Mouse (Mus musculus) olfactory bulb, adult 2 months (tissue): ENCODE measurements around the gene Jup. TPM values are rescaled to one million over a fixed set of nuclear protein-coding genes. Genes with fewer than 3 reads are reported as not detected.

Source experiments
- H3K27ac ChIP-seq: fragments of 200-500 bp; 2 replicates; pipeline ENCODE4 v1.5.1; 2012; ENCODE audit warnings: low read depth, low read length; ENCODE audit not compliant: insufficient read depth
- H3K4me1 ChIP-seq: fragments of 200-500 bp; 2 replicates; pipeline ENCODE4 v1.6.1; 2012; ENCODE audit warnings: low read length; ENCODE audit not compliant: control insufficient read depth, insufficient read depth
- H3K4me3 ChIP-seq: fragments of 200-500 bp; 2 replicates; pipeline ENCODE4 v1.5.1; 2012; ENCODE audit warnings: mild to moderate bottlenecking, low read depth, low read length, moderate library complexity; ENCODE audit not compliant: insufficient read depth
- CTCF ChIP-seq: fragments of 200-500 bp; IDR thresholded peaks from 2 replicates; pipeline ENCODE4 v1.5.1; 2012; ENCODE audit warnings: low read depth, mild to moderate bottlenecking, low read length, moderate library complexity; ENCODE audit not compliant: insufficient read depth
- POLR2A ChIP-seq: fragments of 200-500 bp; IDR thresholded peaks from 2 replicates; pipeline ENCODE4 v1.6.1; 2012; ENCODE audit warnings: mild to moderate bottlenecking, low read depth, low read length, moderate library complexity; ENCODE audit not compliant: insufficient read depth
- WGBS: fragments of 180-500 bp; shearing (Covaris S2); methylation state at CpG from one replicate; pipeline ENCODE4 v1.1.7; 2018; 5-methylcytosine and 5-hydroxymethylcytosine counted together
- polyA plus RNA-seq: library from polyadenylated mRNA; stranded (reverse); fragments of >200 nt; gene quantifications from 2 replicates; pipeline ENCODE4 v1.2.4, GENCODE M21; 2012; ENCODE audit warnings: low replicate concordance; ENCODE audit not compliant: missing spikeins, insufficient read depth, insufficient read length

Gene Jup
- polyA plus RNA-seq, 1 experiment: not detected

GRCm38 (mm10) chr11:100320172-100320630, 77.4 kb downstream of the Jup start:
- H3K27ac ChIP-seq: peak overlapping the region; percentile 90
- TF ChIP-seq POLR2A: peak; percentile 89
- no peak for TF ChIP-seq CTCF
- WGBS: under 1% methylated on average over 40 of the region's 40 CpGs

GRCm38 (mm10) chr11:100319492-100320171, 77.9 kb downstream of the Jup start, which contains the start of gene Eif1:
Eif1 (plus strand) TSS chr11:100319885.
- Histone ChIP-seq H3K4me3 (peak within 1 kb of the TSS; percentile 81), H3K27ac (peak within 1 kb of the TSS; percentile 90), H3K4me1 (peaks cover 8% of the 10 kb centered on the region)
- WGBS: under 1% methylated on average over 57 of the region's 58 CpGs
- no peak; the same call in 1 of the 2 replicates for TF ChIP-seq POLR2A
- no peak for TF ChIP-seq CTCF

More at GRCm38 (mm10) chr11:100320172-100320630, 77.4 kb downstream of the Jup start:
- Histone ChIP-seq H3K4me1 (peaks cover 8% of the 10 kb centered on the region), H3K4me3 (peak overlapping the region; percentile 81)

Other genes starting within 250 kb of the Jup start
- not detected in 2 replicates for gene Krt19, start 249.1 kb downstream of the Jup start, polyA plus RNA-seq
- gene Krt9, start 204.5 kb downstream of the Jup start, polyA plus RNA-seq: not detected in 2 replicates
- not detected in 2 replicates for gene Krt14, start 190.2 kb downstream of the Jup start, polyA plus RNA-seq
- not detected in 2 replicates for gene Krt16, start 148.9 kb downstream of the Jup start, polyA plus RNA-seq
- gene Krt17, start 136.7 kb downstream of the Jup start, polyA plus RNA-seq: not detected in 2 replicates
- gene Krt42, start 127.9 kb downstream of the Jup start, polyA plus RNA-seq: not detected in 2 replicates
- gene Eif1, start 77.9 kb downstream of the Jup start, polyA plus RNA-seq: not detected in 2 replicates
- gene Gast, start 63.4 kb downstream of the Jup start, polyA plus RNA-seq: not detected in 2 replicates
- not detected in 2 replicates for gene Hap1, start 41.6 kb downstream of the Jup start, polyA plus RNA-seq
- gene P3h4, start 17.1 kb upstream of the Jup start, polyA plus RNA-seq: not detected in 2 replicates
- not detected in 2 replicates for gene Fkbp10, start 17.9 kb upstream of the Jup start, polyA plus RNA-seq
- not detected in 2 replicates for gene Nt5c3b, start 44.0 kb upstream of the Jup start, polyA plus RNA-seq
- not detected in 2 replicates for gene Klhl10, start 44.2 kb upstream of the Jup start, polyA plus RNA-seq
- gene Klhl11, start 75.0 kb upstream of the Jup start, polyA plus RNA-seq: not detected in 2 replicates
- gene Acly, start 130.2 kb upstream of the Jup start, polyA plus RNA-seq: not detected in 2 replicates
- not detected in 2 replicates for gene Ttc25, start 147.8 kb upstream of the Jup start, polyA plus RNA-seq
- gene Cnp, start 177.1 kb upstream of the Jup start, polyA plus RNA-seq: not detected in 2 replicates
- gene Nkiras2, start 221.5 kb upstream of the Jup start, polyA plus RNA-seq: not detected in 2 replicates
- gene Dnajc7, start 222.4 kb upstream of the Jup start, polyA plus RNA-seq: 670 TPM in 1 of 2 replicates, not detected in the other